Mouse (Mus musculus) liver, postnatal 0 days (tissue): Measurements from ENCODE around the gene Ablim1.

Source experiments
- CTCF ChIP-seq: sonication (generic); IDR thresholded peaks from 2 replicates; pipeline ENCODE4 v1.5.1; 2016; ENCODE audit warnings: antibody characterized with exemption, low read depth
- EP300 ChIP-seq: IDR thresholded peaks from 2 replicates; pipeline ENCODE4 v1.6.1; 2016; ENCODE audit warnings: antibody characterized with exemption, low read depth, mild to moderate bottlenecking

DNA sequence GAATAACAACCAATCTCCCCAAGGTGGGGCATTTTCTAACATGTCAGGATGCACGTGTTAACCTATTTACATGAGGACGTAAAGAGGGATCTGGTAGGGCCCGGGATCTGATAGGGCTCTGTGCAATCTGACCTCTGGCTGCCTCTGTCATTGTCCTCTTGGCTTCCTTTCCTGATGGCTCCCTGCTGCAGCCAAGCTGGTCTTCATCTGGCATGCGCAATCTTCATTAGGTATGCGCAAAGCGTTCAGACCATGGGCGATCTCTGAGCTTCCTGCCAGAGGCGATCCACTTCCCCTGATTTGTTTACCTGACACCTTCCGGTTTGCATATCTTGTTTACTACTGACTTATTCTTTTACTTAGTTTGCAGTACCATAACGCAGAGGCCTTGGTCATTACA lies 38.5 kb upstream of the Ablim1 start:
- no peak for TF ChIP-seq CTCF
- no peak for TF ChIP-seq EP300
